In genomic region chr2:163597661-163598060, GRCm38 (mm10) we compare ENCODE assay signal across 9 mouse cellular contexts. TPM values are rescaled to one million over a fixed set of nuclear protein-coding genes. Genes with fewer than 3 reads are reported as not detected.
DNase-seq lines count a peak whose midpoint lies in the region; ATAC-seq lines count a peak whose summit lies in the region.
"Had no signal": no experiment of that assay in that cellular context is flagged by ENCODE, and none has a peak within 500 bp of the region (broad histone marks: within the 10 kb centered on the region; RNA-seq: fewer than 3 reads in every experiment).

No protein-coding gene starts in this region.

- no peaks in the 10 kb centered on the region for H3K4me1 ChIP-seq in midbrain, embryonic 14.5 days (ENCODE audit: control insufficient read depth, insufficient read depth, low read length)
- peaks cover 5% of the 10 kb centered on the region for H3K4me1 ChIP-seq in midbrain, embryonic 15.5 days

- H3K9me3 ChIP-seq in midbrain, embryonic 14.5 days (ENCODE audit: control insufficient read depth, low read length) = no peaks in the 10 kb centered on the region
- no peaks in the 10 kb centered on the region for H3K9me3 ChIP-seq in midbrain, embryonic 15.5 days

- no peak overlapping the region for H3K27ac ChIP-seq in midbrain, embryonic 14.5 days (replicated peaks; ENCODE audit: low read depth, low read length)
- H3K27ac ChIP-seq in midbrain, embryonic 15.5 days = no peak overlapping the region
- H3K27ac ChIP-seq: macrophage had no signal

- no peak overlapping the region for H3K9ac ChIP-seq in midbrain, embryonic 14.5 days (replicated peaks; ENCODE audit: low read length)
- H3K9ac ChIP-seq in midbrain, embryonic 15.5 days = no peak overlapping the region

- H3K27me3 ChIP-seq in midbrain, embryonic 14.5 days (ENCODE audit: control insufficient read depth, insufficient read depth, low read length) = no peaks in the 10 kb centered on the region
- no peaks in the 10 kb centered on the region for H3K27me3 ChIP-seq in midbrain, embryonic 15.5 days (replicated peaks)

- no peak overlapping the region for H3K4me3 ChIP-seq in midbrain, embryonic 14.5 days (replicated peaks; ENCODE audit: low read depth, low read length)
- no peak overlapping the region for H3K4me3 ChIP-seq in midbrain, embryonic 15.5 days

- 59% methylated on average over 4 of the region's 4 CpGs for WGBS in midbrain, embryonic 14.5 days
- 56% methylated on average over 4 of the region's 4 CpGs for WGBS in midbrain, embryonic 15.5 days

- ATAC-seq in midbrain, embryonic 14.5 days (ENCODE audit: low FRiP score, low TSS enrichment) = no peak
- ATAC-seq in midbrain, embryonic 15.5 days (replicated peaks) = no peak

- H3K4me2 ChIP-seq in midbrain, embryonic 14.5 days (ENCODE audit: low read length) = no peak overlapping the region
- no peak overlapping the region for H3K4me2 ChIP-seq in midbrain, embryonic 15.5 days

- no peaks in the 10 kb centered on the region for H3K36me3 ChIP-seq in midbrain, embryonic 14.5 days (ENCODE audit: control insufficient read depth, insufficient read depth, low read length)
- H3K36me3 ChIP-seq in midbrain, embryonic 15.5 days (replicated peaks) = no peaks in the 10 kb centered on the region

- DNase-seq in embryo, embryonic 10.5 days (ENCODE audit: low spot score) = peak; percentile 35
- DNase-seq in embryo, embryonic 10 days (ENCODE audit: low spot score) = no peak
- peak; percentile 61 for DNase-seq in midbrain, embryonic 14.5 days
- DNase-seq in adrenal gland, postnatal 25 days = peak; percentile 49
- peak; percentile 63 to 70 for DNase-seq in layer of hippocampus, postnatal 10 days (ENCODE audit: low spot score in 2 of 2)
- DNase-seq in right cerebral cortex, postnatal 14 days = peak; percentile 61
- no peak for DNase-seq in gastrocnemius, postnatal 4 days (ENCODE audit: low spot score in 2 of 2)

RNA-seq across cellular contexts. Expression of gene Ttpal, which starts 4.5 kb away (rescaled TPM):
- polyA plus RNA-seq in midbrain, embryonic 14.5 days (2014; fragmentation: Nextera tagmentation; extraction: Ambion mirVana) = 39.5 and 60.6 TPM in 2 replicates
- 47.1 and 50.2 TPM in 2 replicates for polyA plus RNA-seq in midbrain, embryonic 15.5 days (2015; fragmentation: Nextera tagmentation; extraction: Ambion mirVana)
- total RNA-seq in adrenal gland, postnatal 25 days (2021) = 29.4 and 30.0 TPM in 2 replicates
- total RNA-seq in layer of hippocampus, postnatal 10 days (2021) = 10 to 100 TPM; 51.4 to 51.8 TPM
- 10 to 100 TPM; 15.5 to 17.1 TPM for total RNA-seq in gastrocnemius, postnatal 4 days (2021)

RNA-seq across cellular contexts. Expression of gene Serinc3, which starts 47.3 kb away (rescaled TPM):
- polyA plus RNA-seq in midbrain, embryonic 14.5 days (2014; fragmentation: Nextera tagmentation; extraction: Ambion mirVana) = 30.9 and 39.3 TPM in 2 replicates
- 33.0 and 35.9 TPM in 2 replicates for polyA plus RNA-seq in midbrain, embryonic 15.5 days (2015; fragmentation: Nextera tagmentation; extraction: Ambion mirVana)
- 482 and 571 TPM in 2 replicates for total RNA-seq in adrenal gland, postnatal 25 days (2021)
- 100 to 1,000 TPM; 168 to 196 TPM for total RNA-seq in layer of hippocampus, postnatal 10 days (2021)
- 100 to 1,000 TPM; 152 to 163 TPM for total RNA-seq in gastrocnemius, postnatal 4 days (2021)

Comparison
In these comparisons a context has a peak if more than half of its experiments do, and no peak if none do; other contexts are left out.
1. DNase-seq: peak in embryo, embryonic 10.5 days (single experiment), midbrain, embryonic 14.5 days (single experiment), adrenal gland, postnatal 25 days (single experiment), layer of hippocampus, postnatal 10 days (2 of 2) and right cerebral cortex, postnatal 14 days (single experiment); none in embryo, embryonic 10 days (single experiment) and gastrocnemius, postnatal 4 days (0 of 2).